Mouse (Mus musculus) left cerebral cortex, postnatal 14 days (tissue): ENCODE data around the gene Vps29. TPM values are rescaled to one million over a fixed set of nuclear protein-coding genes. Genes with fewer than 3 reads are reported as not detected.

Experiments used
- DNase-seq, 2 experiments: peaks; one replicate each; pipeline ENCODE4 v3.0.0; 2021 to 2022; ENCODE audit warnings: low spot score in 2 of 2, mixed read lengths in 1 of 2
- intact Hi-C: fragments of 180-260 bp; cut with DNase I; formaldehyde crosslinking; loops from one replicate; pipeline ENCODE4 v1.15.1; 2025
- total RNA-seq, 2 experiments: library from RNA; stranded (reverse); gene quantifications; 2 replicates each; pipeline ENCODE4 v1.2.3; 2021

Gene Vps29
- total RNA-seq, 2 experiments from 2014 or later = 200 to 203 TPM

DNA sequence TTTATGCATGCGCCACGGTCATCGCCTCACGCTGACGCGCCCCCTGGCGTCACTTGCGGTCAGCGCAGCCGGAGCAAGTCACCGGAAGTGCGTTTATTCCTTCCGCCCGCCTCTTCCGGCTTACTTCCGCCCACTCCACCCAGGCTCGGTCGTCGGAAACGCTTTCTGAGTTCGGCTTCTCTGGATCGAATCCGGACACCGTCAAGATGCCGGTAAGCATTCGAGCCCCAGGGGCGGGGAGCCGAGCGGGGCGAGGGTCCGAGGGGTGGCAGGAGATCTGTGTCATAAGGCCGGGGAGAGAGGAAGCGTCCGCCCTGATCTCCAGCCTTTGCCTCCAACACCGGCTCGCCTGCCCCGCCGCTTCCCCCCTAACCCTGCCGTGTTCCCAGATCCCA, 37.6 kb downstream of the Vps29 start, which contains the start of gene Arpc3:
Arpc3 (plus strand) TSS at position 93 of the 395 bp plus-strand sequence.
- intact Hi-C loops = loop anchor here (5.0 kb wide), 1 partner anchor 129 kb away; the partner anchor contains the start of gene Tctn1
- DNase-seq = peak; percentile 93 to 95

DNA sequence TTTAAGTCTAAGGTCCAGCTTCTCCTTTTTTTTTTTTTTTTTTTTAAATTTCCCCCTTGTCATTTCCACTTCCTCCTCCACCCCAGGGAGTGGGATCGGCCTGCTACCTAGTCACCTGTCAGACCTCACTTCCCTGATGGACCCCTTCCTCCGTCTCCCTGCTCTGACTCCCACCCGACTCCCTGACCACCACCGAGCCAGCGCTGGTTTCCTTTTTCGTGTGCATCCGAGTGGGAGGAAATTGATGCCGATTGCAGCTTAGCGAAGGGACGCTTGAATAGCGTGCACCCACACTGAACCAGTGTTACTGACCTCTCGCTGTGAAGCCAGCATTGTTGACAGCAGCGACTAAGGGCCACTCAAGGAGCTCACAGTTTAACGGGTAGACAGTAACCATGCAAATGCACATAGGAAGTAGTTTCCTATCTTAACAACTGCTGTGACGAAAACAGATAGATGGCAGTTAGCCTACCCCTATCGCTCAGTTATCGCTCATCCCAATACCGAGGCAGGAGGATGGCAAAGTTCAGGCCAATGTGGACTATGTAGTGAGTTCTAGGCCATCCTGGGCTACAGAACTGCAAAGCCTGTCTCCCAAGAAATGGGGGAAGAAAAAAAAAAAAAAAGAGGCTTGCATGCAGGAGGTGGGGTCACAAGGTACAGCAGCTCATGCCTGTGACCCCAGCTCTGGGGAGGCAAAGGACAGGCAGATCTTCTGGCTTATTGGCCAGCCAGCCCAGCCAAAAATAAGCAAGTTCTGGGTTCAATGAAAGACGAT, 38.2 kb downstream of the Vps29 start:
- no peak for DNase-seq
- intact Hi-C loops = loop anchor here (5.0 kb wide), 1 partner anchor 130 kb away; the partner anchor contains the start of gene Tctn1

DNA sequence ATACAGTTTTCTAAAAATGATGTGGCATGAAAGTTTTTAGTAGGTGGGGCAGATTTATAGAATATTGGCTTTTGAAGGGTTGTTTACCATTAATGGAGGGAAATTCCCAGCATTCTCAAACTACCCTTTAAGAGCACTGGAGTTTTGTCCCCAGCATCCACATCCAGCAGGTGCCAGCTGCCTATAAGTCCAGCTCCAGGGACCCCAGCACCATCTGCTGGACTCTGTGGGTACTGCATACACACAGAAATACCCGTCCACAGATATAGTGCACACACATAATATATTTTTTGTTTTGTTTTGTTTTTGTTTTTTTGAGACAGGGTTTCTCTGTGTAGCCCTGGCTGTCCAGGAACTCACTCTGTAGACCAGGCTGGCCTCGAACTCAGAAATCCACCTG, 39.7 kb downstream of the Vps29 start:
- peak; percentile 78 to 85 for DNase-seq
- intact Hi-C loops = loop anchor here (5.0 kb wide), 1 partner anchor 132 kb away; the partner anchor contains the start of gene Tctn1

DNA sequence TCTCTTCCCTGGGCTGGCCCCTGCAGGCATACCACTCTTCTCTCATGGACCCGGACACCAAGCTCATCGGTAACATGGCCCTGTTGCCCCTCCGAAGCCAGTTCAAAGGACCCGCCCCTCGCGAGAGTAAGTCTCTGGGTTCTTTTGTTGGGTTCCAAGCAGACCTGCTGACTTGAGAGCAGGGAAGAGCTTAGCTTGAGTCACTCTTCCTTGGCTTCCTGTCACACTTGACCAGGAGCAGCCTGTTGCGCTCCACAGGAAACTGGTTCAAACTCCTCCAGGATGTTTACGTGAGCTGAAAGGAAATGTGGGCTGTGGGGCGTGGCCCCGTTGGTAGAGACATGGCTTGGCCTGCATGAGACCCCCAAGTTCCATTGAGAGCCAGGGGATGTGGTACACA, 42.6 kb downstream of the Vps29 start:
- intact Hi-C loops = no loop called here
- no peak for DNase-seq

DNA sequence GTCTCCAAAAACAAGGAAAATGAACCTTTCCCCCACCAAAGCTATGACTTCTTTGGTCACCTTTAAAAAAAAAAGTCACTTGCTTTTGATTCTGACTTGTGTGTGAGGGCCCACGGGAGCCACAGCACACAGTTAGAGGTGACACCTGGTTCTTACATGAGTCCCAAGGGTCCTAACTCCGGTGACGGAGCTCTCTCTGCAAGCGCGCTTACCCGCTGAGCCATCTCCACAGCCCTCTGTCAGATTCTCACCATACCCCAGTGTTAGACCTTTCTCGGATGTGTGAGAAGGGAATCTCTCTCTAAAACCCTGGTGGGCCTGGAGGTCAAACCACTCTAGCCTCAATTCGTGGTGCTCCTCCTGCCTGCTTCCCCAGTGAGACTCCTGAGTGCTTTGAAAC, 43.3 kb downstream of the Vps29 start:
- DNase-seq = no peak
- intact Hi-C loops = no loop called here

DNA sequence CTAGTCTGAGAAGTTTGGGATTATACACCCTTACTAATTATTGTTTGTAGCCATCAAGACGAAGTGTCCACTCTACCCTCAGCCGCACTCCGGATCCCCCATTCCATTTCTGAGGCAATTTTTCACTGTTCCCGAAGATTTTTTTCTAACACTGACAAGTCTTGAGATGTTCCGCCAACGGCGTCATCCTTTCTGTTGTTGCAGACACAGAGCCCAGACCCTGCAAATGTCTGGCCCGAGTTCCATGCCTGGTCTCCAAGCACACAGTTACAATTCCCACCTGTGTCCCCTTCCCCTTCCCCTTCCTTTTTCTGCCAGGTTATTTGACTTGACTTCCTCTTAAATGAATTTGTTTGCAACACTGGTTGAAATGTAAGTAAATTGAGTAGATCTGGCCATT, 45.7 kb downstream of the Vps29 start:
- no peak for DNase-seq
- intact Hi-C loops = loop anchor here (5.0 kb wide), 2 partner anchors 227 to 327 kb away; no protein-coding TSS in a partner anchor

DNA sequence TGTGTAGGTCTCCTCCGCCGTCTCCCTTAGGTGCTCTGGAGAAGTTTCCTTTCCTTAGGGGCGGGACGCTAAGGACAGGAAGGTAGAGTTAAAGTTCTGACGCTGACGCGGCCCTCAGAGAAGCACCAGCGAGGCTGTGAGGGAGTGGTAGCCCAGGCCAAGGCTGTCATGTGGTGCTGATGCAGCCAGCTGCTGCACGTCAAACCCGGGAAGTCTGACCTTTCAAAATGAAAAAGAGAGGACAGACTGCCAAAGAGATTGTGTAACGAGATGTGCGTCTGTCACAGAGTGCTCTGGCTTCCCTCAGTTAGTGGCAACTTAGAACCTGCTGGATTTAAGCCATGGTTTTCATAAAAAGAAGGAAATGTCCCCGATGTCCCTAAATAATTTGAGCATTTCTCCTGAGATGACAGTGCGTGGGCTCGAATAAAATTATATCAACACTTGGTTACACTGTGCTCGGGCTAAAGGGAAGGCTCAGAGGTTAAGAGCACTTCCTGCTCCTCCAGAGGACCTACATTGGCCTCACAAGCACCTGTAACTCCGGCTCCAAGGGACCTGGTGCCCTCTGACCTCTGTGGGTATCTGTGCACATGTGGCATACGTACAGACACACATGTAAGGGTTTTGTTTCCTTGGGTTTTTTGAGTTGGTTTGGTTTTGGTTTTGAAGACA, 46.6 kb downstream of the Vps29 start:
- peak in 1 of 2 experiments; percentile 61 for DNase-seq
- intact Hi-C loops = loop anchor here (5.0 kb wide), 2 partner anchors 227 to 327 kb away; no protein-coding TSS in a partner anchor

DNA sequence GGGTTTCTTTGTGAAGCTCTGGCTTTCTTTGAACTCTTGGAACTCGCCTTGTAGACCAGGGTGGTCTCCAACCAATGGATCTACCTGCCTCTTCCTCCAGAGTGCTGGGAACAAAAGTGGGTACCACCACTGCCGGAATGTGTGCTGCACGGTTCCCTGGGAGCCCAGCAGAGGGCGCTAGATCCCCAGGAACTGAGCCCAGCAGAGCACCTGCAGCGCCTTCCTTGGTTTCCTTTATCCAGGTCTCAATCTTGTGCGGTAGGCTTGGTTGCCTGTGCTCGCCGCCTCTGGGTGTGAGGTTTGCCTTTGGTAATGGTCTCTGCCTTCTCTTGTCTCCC, 47.1 kb downstream of the Vps29 start:
- peak; percentile 64 to 76 for DNase-seq
- intact Hi-C loops = loop anchor here (5.0 kb wide), 2 partner anchors 226 to 326 kb away; no protein-coding TSS in a partner anchor

DNA sequence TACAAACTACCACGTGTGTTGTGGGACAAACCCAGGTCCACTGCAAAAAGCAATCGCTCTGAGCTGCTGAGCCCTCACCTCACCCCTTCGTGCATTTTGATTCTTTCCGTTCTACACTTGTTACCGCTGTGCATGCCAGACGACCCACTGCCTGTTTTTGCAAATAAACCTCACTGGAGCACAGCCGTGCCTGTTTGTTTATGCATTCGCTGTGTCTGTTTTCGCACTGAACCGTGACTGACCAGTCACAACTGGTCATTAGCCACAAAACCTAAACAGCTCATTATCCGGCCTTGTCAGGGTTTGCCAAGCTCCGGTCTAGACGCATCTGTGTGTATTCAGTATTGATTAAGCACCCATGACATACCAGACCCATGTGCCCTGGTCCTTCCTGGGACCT, 48.0 kb downstream of the Vps29 start:
- DNase-seq = no peak
- intact Hi-C loops = loop anchor here (5.0 kb wide), 2 partner anchors 225 to 325 kb away; no protein-coding TSS in a partner anchor

DNA sequence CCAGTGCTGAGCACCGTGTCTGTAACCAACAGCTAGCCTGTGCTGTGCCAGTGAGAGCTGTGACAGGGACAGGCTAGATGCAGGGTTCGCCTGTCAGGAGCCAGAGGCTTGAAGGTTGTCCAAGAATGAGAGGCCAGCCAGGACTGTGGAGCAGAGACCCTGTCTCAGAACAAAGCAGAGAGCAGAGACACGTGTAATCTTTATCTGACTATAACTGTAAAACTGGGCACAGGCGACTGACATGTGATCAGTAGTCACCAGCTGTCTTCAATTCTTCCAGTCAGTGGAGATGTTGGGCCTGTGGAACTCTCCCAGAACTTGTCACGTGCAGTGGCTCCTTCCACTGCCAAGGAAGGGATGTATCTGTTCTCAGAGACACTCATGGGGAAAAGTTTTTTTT, 48.6 kb downstream of the Vps29 start:
- peak; percentile 63 to 84 for DNase-seq
- intact Hi-C loops = loop anchor here (5.0 kb wide), 2 partner anchors 225 to 325 kb away; no protein-coding TSS in a partner anchor

DNA sequence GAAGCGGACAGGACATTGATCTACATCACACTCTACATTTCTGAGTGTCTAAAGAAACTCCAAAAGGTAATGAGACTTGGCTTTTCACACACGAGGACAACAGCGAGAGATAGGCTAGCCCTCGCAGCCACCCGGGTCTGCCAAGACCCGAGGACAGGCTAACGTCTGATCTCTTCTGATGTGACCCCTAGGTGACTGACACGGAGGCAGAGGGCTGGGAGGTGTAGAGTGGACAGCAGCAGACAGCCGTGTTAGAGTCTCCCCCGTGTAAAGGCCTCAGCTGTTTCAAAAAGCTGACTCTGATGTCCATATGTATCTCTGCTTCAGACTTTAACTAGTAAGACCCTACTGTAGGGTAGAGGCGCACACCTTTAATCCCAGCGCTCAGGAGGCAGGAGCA, 49.2 kb downstream of the Vps29 start:
- intact Hi-C loops = loop anchor here (5.0 kb wide), 2 partner anchors 224 to 324 kb away; no protein-coding TSS in a partner anchor
- DNase-seq = no peak

DNA sequence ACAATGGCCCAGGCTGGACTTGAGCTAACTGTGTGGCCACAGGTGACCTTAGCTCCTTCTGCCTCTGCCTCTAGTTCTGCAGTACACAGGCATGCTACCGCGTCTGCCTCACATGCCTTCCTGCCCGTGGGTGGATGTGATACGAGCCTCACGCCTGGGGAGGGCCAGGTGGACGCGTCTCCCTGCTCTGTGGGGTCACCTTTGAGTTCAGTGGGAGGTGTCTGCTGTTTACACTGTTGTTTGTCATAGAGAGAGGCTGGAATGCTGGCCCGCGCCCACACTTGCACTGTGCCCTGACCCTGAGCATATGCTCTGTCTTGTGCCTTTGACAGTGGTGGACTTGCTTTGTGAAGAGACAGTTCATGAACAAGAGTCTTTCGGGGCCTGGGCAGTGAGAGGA, 51.4 kb downstream of the Vps29 start:
- intact Hi-C loops = no loop called here
- no peak for DNase-seq

DNA sequence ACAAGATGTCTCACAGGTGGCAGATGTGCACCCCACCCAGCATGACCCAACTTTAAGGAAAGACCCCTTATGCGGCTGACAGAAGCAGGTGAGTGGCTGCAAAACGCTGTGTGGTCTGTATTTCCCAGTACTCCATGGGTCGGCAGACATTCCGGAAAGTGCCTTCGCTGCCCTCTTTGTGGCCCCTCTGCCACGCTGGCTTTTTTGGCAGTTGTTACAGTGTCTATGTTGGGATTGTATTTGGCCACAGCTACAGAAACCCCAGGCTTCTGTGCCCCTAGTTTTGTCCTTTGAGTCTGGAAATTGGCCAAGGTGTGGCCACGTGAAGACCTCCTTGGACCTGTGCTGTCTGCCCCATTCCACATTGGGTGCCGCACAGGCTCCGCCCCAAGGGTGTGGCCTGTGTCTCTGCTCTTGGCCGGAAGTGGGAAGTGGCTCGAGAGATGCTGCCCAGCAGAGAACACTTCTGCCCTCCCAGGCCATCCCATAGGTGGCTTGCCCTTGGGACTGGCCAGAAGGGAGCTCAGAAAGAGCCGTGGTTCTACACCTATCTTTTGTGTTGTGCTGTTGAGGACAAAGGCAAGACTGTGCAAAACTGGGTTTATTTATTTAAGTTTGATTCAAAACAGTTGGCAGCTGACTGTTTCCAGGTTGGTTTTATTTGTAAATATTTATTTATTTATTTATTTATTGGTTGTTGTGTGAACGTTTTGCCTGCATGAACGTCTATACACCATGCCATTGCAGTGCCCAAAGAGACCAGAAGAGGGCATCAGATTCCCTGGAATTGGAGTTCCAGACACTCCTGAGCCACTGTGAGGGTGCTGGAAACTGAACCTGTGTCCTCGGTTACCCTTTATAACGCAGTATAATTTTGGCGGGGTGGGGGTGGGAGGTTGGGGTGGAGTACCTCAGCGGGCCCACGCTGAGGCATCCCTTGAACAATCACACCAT, 55.8 kb downstream of the Vps29 start:
- DNase-seq = no peak
- intact Hi-C loops = no loop called here

DNA sequence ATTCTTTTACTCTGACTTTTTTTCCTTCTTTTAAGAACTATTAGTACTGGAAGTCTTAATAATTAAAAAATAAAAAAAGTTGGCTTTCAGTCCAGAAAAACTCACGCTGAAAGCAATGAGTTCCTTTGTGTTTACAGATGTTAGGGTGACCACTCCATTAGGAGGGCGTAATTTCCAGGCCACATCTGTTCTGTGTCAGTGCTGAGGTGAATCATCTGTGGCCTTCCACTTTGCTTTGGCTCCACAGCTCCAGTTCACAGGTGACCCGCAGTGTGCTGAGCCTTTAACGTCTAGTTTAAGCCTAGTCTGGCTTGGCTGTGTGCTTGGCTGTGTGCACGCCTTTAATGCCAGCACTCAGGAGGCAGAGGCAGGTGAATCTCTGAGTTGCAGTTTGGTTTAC, 57.7 kb downstream of the Vps29 start:
- intact Hi-C loops = no loop called here
- no peak for DNase-seq

DNA sequence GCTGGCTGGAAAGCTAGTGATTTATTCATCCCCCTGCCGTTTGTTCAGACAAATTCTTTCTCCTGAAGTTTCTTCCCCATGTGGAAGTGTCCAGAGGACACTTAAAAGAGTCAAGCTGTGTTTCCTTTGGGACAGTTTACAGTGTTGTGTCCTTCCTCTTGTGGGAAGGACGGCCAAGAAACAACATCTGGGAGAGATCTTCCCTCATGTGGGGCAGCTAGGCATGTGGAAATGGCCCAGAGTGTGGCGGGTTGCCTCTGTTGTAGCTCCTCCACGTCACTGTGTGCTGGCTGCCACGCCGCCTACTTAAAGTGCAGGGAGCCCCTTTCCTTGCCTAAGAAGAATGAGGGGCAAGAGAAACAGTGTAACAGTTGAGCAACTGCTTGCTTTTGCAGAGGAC, 58.7 kb downstream of the Vps29 start:
- no peak for DNase-seq
- intact Hi-C loops = no loop called here

DNA sequence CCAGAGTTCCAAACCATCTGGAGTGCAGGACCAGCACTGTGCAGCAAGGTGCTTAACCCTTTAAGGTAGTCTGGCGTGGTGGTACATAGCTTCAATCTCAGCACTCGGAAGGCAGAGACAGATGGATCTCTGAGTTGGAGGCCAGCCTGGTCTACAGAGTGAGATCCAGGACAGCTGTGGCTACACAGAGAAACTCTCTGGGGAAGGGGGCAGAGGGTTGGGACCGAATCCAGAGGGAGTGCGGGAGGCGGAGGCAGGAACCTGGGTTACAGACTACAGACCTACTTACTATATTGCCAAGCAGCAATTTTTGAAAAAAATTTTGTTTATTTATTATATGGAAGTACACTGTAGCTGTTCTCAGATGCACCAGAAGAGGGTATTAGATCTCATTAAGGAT, 60.2 kb downstream of the Vps29 start:
- intact Hi-C loops = no loop called here
- DNase-seq = no peak
